Mouse (Mus musculus): ENCODE results near the gene Agbl4. TPM values are rescaled to one million over a fixed set of nuclear protein-coding genes. Genes with fewer than 3 reads are reported as not detected.

Gene Agbl4
- total RNA-seq, 2 experiments from 2014 or later, result 12.5 to 13.0 TPM

DNA sequence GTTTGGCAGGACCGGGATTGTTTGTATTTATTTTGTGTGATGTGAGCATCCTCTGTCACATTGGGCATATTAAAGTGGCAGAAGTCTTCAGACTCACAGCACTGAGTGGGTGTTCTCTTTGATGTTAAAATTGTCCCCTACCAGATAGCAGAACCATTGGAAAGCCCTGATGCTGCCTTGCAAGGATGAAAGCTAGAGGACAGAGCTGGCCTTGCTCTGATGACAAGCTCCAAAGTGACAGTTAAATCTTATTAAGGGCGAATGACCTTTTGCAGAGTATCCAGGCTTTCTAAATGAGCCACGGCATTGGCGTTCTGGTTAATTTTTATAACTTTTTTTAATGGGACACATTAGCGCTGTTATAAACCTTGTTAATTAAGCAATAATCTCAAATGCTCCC, 1060.1 kb downstream of the Agbl4 start:
- DNase-seq (ENCODE audit: extremely low spot score in 1 of 2, low spot score in 2 of 2), result no peak
- intact Hi-C loops (cut with DNase I), result no loop called here

DNA sequence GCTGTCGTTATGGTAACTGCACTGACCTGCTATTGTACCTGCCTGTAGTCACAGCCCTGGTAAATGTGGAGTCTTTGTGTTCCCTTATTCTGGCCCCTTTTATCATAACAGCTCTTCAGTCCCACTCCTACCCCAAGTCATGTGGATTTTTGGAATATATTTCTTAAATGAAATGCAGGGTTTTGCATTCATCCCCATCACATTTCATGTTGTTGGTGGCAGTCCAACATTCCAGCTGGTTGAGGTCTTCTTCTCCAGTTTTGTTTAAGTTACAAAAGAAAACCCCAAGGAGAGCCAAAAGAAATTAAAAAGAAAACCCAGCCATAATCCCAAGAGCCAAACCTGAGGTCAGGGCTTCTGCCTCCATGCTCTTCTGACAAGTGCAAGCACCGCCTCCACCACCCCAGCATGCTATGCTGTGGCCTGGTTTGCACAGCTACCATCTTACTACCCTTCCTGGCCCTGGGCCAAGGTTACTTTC, 1069.9 kb downstream of the Agbl4 start:
- DNase-seq (ENCODE audit: extremely low spot score in 1 of 2, low spot score in 2 of 2), result peak in 1 of 2 experiments; percentile 42
- intact Hi-C loops (cut with DNase I), result no loop called here

DNA sequence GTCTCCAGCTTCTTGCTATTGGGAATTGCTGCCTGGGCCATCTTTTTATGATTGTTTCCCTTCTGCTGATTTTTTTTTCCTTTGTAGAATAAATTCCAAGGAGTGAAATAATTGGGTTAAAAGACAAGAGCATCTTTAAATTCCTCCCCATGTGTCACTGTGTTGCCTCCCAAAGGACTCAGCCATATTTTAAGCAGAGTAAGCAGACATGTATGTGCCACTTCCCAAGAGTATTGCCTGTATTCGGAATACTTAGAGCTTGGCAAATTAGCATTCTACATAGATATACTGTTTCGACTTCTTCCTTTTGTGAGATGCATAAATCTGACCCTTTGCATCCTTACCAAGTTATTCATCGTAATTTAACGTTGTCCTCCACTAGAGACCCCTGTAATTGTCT, 1070.3 kb downstream of the Agbl4 start:
- intact Hi-C loops (cut with DNase I), result no loop called here

DNA sequence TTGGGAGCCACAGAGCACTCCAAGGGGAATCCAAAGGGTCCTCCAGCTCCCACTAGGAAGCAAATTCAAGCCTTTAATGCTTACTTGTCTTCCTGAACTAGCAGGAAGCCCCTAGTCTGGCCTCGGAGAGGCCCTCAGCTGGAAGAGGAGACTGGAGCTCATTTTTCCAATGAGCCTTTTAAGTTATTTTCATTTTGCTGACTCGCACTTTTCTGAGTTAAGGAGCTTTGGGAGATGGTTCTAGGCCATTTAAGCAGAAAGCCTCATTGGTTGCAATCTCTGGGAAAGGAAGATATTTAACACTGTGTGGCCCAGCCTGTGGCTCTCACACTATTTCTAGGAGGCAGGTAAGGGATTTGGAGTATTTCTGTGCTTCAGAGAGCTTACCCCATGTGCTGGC, 1072.4 kb downstream of the Agbl4 start:
- DNase-seq (ENCODE audit: extremely low spot score in 1 of 2, low spot score in 2 of 2), result no peak
- intact Hi-C loops (cut with DNase I), result no loop called here

More for the DNA sequence above, 1070.3 kb downstream of the Agbl4 start:
- no peak for DNase-seq (ENCODE audit: extremely low spot score in 1 of 2, low spot score in 2 of 2)

DNA sequence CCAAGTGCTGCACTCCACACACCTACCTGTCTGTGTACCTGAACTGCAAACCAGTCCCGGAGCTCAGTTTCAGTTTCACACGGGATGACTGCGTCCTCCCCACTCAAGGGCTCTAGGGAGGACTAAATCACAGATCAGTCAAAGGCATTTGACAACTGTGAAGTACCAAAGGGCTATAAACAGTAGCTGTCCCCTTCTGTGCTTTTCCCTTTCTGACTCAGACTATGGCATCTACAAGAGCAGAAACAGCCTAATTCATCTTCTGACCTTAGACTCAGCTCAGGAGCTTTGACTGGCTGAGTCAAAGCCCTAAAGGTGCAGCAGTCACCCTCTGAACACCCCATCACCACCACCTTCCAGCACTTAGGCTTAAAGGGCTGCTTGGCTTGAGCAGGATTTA, 1074.3 kb downstream of the Agbl4 start:
- intact Hi-C loops (cut with DNase I), result no loop called here
- DNase-seq (ENCODE audit: extremely low spot score in 1 of 2, low spot score in 2 of 2), result no peak

DNA sequence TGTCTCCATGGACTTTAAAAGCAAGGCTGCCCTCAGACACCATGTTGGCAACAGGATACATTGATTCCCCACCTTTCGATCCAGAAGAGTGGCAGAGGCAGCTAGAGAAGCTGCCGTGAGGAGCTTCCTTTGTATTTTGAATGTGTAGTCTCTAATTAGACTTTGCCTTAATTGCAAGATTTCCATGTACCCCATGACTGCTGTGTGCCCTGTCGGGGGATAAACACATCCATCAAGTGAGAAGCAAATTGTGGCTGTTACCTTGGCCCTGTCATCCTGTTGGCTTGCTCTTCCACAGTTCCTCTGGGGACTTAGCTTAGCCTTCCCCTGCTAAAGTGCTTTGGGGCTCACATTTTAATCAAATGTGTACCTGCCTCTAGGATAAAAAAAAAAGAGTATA, 1075.0 kb downstream of the Agbl4 start:
- intact Hi-C loops (cut with DNase I), result no loop called here
- no peak for DNase-seq (ENCODE audit: extremely low spot score in 1 of 2, low spot score in 2 of 2)

DNA sequence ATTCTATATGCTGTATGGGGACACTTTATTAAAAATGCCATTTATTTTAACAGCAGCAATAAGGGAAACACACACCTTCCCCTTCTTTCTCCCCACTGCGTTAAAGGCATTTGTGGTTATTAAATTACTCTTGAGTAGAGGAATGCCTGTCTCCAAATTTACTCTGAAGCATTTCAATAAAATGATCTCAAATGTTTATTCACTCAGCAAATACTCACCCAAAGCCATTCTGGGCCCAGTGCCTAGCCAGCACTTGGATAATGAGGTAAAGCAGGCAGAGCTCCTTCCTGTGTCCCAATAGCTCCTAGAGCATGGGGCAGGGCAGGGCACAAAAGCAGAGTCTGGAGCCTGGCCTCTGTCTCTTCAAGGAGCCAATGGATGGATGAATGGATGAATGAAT, 1075.6 kb downstream of the Agbl4 start:
- no peak for DNase-seq (ENCODE audit: extremely low spot score in 1 of 2, low spot score in 2 of 2)
- intact Hi-C loops (cut with DNase I), result no loop called here

DNA sequence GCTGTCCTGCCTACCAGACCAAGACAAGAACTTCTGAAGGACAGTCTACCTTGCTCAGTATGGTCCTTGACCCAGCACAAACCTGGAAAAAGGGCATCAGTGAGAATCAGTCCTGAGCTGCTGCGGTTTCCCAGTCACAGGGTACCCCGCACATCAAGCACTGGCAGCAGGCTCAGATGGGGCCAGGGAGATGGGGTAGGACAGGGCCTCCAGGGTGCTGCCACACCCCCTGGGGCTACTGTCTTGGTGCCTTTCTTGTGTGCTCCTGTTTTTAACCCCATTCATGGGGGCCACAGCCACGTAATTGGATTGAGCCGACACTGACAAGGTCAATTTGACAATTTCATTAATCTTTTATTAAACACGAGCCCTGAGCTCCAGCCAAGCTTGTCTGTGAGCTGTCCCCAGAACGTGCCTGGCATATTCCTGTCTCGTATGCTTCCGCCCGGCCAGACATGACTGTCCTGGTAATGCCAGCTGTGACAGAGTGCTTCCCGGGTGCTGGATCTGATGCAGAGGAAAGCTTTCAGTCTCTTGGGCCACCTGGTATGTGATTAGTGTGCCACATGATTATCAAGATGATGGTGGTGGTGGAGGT, 1078.0 kb downstream of the Agbl4 start:
- intact Hi-C loops (cut with DNase I), result no loop called here
- DNase-seq (ENCODE audit: extremely low spot score in 1 of 2, low spot score in 2 of 2), result no peak

DNA sequence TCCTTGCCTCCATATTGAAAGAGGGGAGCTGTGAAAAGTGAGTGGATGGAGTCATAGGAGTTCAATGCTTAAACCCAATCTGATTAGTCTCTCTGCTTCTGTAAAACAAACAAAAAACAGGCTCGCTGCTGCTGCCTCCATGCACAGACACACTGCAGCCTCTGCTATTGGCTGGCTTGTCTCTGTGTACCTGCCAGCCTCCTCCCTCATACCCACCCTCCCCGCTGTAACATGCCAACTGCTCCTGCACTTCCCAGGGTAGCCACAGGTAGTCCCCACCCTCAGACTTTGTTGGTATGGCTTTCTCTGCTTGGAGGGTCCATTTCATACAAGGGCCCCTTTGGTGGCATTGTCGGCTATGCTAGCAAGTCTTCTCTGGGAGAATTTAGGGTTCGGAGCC, 1080.0 kb downstream of the Agbl4 start:
- intact Hi-C loops (cut with DNase I), result no loop called here
- DNase-seq (ENCODE audit: extremely low spot score in 1 of 2, low spot score in 2 of 2), result no peak

DNA sequence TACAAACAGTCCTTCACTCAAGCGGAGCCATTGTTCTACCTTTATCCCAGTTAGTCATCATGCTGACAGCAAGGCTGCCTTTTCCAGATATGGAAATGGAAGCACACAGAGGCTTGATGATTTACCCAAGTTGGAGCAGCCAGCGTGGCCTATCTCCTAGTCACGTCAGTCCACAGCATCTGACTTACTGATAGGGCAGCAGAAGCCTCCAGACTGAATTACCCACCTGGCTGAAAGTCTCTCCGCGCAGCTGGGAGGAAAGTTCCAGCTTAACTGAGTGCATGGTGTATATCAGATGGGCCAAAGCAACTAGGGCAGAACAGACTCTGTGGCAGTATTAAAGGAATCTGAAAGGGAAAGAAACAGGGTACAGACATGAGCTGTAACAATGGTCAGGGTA, 1086.0 kb downstream of the Agbl4 start:
- DNase-seq (ENCODE audit: extremely low spot score in 1 of 2, low spot score in 2 of 2), result no peak
- intact Hi-C loops (cut with DNase I), result no loop called here

DNA sequence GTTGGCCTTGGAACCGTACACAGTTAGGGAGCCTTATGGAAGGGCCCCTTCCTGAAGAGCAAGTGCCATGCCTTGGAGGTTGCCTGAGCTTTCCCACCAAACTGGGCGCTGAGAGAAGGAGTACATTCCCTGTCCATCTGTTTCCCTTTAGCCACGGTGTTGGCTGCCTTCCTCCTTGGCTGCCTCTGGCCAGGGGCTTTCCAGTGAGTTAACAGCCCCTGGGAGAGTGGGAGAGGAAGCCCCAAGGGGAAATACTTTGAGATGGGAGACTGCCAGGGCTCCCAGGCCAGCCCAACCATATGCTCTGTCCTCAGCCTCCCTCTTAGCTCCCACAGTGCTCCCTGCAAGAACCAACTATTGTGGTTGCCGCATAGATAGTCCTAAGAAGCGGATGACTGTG, 1087.7 kb downstream of the Agbl4 start:
- intact Hi-C loops (cut with DNase I), result no loop called here
- DNase-seq (ENCODE audit: extremely low spot score in 1 of 2, low spot score in 2 of 2), result peak in 1 of 2 experiments; percentile 36

DNA sequence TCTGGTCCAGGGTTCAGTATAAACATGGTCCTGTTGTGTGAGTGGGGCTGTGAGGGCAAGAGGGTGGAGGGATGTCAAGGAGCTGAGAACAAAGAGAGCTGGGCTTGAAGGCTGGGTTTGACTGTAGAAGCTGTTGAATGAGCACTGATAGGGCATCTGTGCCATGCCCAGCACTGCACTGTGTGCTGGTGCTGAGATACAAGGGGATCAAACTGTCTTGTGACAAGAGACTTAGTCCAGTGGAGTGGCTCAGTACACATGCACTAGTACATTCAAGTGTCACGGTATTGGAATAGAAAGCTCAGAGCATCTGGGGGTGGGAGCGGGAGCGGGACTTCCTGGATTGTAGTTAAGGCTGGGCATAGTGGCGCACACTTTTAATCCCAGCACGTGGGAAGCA, 1088.7 kb downstream of the Agbl4 start:
- intact Hi-C loops (cut with DNase I), result no loop called here
- no peak for DNase-seq (ENCODE audit: extremely low spot score in 1 of 2, low spot score in 2 of 2)

DNA sequence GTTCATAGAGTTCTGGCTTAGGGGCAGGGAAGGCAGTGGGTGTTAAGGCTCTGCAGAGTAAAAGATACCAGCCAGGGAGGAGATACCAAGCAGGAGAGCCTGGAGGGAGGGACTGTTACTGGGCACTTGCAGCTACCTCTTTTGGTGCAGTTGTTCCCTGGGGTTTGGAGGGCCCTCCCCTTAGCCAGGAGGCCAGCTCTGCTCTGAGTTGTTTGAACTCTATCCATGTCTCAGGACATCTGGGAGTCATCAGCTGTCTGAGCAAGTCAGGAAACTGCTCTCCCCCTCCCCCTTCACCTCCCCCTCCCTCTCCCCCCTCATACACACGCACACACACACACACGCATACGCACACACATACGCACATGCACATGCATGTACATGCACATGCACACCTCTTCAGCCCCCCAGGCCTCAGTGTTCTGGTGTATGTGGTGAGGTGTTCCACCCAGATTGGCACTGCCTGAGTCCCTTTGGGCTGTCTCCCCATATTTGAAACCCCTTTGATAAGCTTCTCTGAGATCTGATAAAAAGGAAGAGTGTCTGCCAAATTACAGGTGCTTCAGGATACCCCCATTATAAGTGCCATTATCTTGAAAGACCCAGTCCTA, 1089.9 kb downstream of the Agbl4 start:
- no peak for DNase-seq (ENCODE audit: extremely low spot score in 1 of 2, low spot score in 2 of 2)
- intact Hi-C loops (cut with DNase I), result no loop called here

DNA sequence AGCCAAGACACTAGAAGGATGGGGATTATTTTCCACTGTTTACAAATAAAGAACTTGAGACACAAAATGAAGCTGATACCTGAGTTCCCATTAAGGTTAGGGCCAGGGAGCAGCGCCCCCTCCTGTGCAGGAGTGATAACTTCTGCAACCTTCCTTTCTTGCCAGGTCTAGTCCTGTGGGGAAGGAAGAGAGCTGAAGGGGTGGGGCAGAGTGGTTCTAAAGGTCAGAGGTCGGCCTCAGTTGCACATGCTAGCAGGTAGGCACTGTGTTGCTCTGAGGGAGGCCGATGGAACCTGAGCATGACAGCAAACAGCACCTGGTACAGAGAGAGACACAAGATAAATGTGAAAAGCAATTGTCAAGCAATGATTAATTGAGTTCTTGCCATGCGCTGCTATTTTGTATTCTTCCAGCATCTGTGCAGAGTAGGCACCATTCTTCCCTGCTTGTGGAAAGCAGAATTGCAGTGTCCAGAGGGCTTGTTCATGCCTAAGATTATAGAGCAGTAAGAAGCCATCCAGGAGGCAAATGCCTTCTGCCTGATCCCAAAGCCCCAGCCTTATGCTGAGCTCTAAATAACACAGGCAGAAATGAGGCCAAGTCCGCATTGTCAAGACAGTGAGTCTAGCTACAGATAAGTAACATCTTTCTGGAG, 1096.4 kb downstream of the Agbl4 start:
- intact Hi-C loops (cut with DNase I), result loop anchor here (10.0 kb wide), 1 partner anchor 159 kb away; no protein-coding TSS in a partner anchor
- DNase-seq (ENCODE audit: extremely low spot score in 1 of 2, low spot score in 2 of 2), result peak in 1 of 2 experiments; percentile 30

DNA sequence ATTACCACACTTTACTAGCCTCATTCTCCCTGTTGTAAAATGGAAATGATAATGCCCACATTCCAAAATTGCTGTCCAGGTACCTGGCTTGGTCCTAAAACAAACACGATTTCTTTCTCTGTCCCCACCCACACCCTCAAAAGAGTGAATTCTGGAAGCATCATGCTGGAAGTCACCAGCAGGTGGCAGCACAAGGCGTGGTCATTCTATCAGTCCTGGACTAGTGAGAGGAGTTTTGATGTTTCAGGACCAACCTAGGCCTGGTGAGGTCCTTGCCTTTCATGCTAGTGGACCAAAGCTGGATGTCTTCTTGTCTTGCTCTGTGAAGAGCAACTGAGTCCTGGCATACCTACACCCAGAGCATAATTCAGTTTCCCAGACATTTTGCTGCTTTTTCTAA, 1098.5 kb downstream of the Agbl4 start:
- DNase-seq (ENCODE audit: extremely low spot score in 1 of 2, low spot score in 2 of 2), result peak; percentile 36 to 74
- intact Hi-C loops (cut with DNase I), result loop anchor here (1.0 to 10.0 kb wide), 2 partner anchors 130 to 161 kb away; no protein-coding TSS in a partner anchor

DNA sequence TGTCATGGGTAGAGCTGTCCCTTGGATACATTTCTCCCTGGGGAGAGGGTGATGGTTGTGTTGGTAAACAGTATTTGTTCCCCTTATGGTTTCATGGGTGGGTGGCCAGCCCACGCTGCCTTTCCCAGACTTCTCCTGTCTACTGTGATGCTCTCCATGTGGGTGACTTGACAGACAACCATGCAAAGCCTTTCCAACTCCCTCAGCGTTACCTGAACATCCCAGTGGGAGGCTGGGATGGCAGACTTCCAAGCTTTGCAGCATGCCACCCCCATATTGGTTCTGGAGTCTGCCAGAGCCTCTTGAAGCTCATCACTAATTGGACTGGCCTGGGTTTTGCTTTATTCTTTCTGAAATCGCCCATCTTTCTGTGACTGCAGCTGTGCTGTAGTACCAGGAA, 1101.3 kb downstream of the Agbl4 start:
- intact Hi-C loops (cut with DNase I), result loop anchor here (10.0 kb wide), 1 partner anchor 164 kb away; no protein-coding TSS in a partner anchor
- DNase-seq (ENCODE audit: extremely low spot score in 1 of 2, low spot score in 2 of 2), result peak; percentile 23 to 53

DNA sequence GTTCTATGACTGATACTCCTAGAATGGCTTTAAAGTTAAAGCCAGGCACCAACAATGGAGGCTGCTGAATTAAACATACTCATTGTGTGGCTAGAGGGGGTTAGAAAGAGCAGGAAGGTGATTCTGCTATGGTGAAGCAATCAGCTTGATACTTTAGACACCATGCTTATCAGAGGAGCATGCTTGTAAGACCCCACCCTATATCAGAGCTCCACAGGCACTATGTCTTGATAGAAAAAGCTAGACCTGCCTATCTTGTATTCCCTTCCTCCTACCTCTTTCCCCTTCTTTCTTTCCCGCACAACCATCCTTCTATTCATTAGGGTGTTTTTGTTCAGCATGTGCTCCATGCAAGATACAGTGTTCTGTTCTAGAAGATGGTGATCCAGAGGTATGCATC, 1104.0 kb downstream of the Agbl4 start:
- intact Hi-C loops (cut with DNase I), result no loop called here
- no peak for DNase-seq (ENCODE audit: extremely low spot score in 1 of 2, low spot score in 2 of 2)

DNA sequence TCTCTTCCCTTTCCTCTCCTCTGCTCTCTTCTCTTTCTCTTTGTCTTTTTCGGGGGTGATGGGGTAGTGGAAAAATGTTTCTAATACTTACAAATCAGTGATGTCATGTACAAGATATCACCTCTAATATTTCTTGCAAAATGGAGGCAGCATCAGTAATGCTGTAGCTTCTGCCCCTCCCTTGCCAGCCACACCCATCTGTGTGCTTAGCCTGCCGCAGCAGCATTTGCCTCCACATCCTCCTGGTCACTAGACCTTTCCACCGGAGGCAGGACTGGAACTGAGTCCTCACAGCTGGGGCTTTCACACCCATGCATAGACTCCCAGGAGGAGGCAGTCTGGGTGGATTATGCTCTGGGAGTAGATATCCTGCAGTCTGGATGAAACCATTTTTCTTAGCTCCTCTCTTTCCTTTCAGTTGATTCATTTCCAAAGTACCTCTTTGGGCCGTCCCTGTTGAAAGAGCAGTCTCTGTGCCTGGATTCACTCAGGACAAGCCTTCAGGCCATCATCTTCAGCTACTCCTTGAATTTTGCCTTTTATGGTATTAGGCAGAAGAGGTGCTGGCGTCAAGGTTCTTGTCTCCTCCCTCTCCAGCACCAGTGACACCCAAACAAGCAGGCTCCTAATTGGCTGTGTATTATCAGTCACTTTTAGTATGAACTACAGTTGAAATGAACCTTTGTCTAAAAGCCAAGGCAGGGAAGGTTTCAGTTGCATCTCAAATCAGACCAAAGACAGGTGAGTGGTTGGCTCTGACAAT, 1105.7 kb downstream of the Agbl4 start:
- DNase-seq (ENCODE audit: extremely low spot score in 1 of 2, low spot score in 2 of 2), result no peak
- intact Hi-C loops (cut with DNase I), result no loop called here

DNA sequence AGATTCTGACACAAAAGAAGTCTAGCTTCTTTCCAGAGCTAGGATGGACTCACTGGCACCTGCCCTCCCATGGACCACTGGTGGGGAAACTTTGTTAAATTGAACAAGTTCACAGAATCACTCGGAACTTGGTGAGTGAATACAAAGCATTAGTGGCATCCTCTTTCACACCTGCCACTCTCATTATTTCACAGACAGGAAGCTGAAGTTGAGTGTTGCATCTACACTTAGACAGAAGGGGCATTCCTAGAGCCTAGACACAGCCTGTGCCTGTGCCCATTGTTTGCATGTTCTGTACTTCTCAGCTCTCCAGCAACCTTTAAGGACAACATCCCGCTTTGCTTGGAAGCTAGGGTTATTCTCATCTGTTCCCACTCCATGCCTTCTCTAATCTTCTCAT, 1107.5 kb downstream of the Agbl4 start:
- no peak for DNase-seq (ENCODE audit: extremely low spot score in 1 of 2, low spot score in 2 of 2)
- intact Hi-C loops (cut with DNase I), result no loop called here

Data from left cerebral cortex, postnatal 10 days (tissue).